Mouse (Mus musculus): ENCODE measurements around the gene Slc19a2. TPM values are rescaled to one million over a fixed set of nuclear protein-coding genes. Genes with fewer than 3 reads are reported as not detected.
A peak's percentile ranks its signal among the peaks of the same experiment; 100 is the strongest.

The Slc19a2 gene
- total and polyA plus RNA-seq, 2 experiments from 2014 or later, result 10.3 to 19.3 TPM

DNA sequence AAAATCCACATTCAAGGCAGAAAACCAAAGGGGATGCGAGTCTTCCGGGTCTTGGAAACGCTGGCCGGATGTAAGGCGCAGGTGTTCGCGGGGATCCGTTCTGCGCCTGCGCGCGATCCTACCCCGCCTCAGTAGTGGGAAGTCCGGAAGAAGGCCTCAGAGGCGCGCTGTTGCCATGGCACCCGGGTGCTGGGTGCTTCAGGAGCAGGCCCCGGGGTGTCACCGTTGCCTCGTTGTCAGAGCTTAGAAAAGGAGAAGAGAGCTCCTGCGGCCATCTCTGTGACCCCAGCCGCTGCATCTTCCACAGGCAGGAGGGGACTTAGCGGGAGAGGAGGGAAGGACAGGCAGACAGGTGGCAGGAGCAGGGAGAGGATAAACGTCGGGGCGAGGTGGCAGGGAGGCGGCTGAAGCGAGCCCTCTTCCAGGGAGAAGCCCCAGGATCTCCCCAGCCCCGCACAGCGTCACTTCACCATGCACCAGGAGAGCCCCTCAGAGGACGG is 26.7 kb downstream of the Slc19a2 start, which contains the start of gene Ccdc181:
Ccdc181 (plus strand) TSS at position 131 of the 500 bp plus-strand sequence.
- DNase-seq (ENCODE audit: low spot score) (peak; percentile 97), ATAC-seq (peak; percentile 99)
- H3K4me2 ChIP-seq (ENCODE audit: low read depth, low read length), result peak within 1 kb of the TSS; percentile 61
- WGBS, result under 1% methylated on average over 31 of the region's 31 CpGs
- H3K27ac ChIP-seq, result peak within 1 kb of the TSS; percentile 70; the same call in 1 of the 2 replicates
- H3K36me3 ChIP-seq (ENCODE audit: insufficient read depth, low read length), result no peaks in the 10 kb centered on the region; the same call in 1 of the 2 replicates
- H3K9ac ChIP-seq (replicated peaks; ENCODE audit: low read length), result peak within 1 kb of the TSS; percentile 58
- peak within 1 kb of the TSS; percentile 57 for H3K4me3 ChIP-seq (ENCODE audit: low read length)
- peak; percentile 23; the same call in 1 of the 2 replicates for TF ChIP-seq CTCF (IDR thresholded peaks at IDR 0.05; ENCODE audit: low read depth)
- no peaks in the 10 kb centered on the region for H3K4me1 ChIP-seq (ENCODE audit: insufficient read depth, low read length)
- no peaks in the 10 kb centered on the region for H3K27me3 ChIP-seq (ENCODE audit: insufficient read depth, low read length)
- H3K9me3 ChIP-seq (ENCODE audit: low read length), result no peaks in the 10 kb centered on the region

GRCm38 (mm10) chr1:164276552-164276951 is 27.7 kb downstream of the Slc19a2 start:
- Histone ChIP-seq H3K4me1 (ENCODE audit: insufficient read depth, low read length) (no peaks in the 10 kb centered on the region), H3K27me3 (ENCODE audit: insufficient read depth, low read length) (no peaks in the 10 kb centered on the region), H3K4me3 (ENCODE audit: low read length) (no peak overlapping the region), H3K4me2 (ENCODE audit: low read depth, low read length) (no peak overlapping the region), H3K9ac (replicated peaks; ENCODE audit: low read length) (no peak overlapping the region), H3K27ac (no peak overlapping the region), H3K9me3 (ENCODE audit: low read length) (no peaks in the 10 kb centered on the region), H3K36me3 (ENCODE audit: insufficient read depth, low read length) (no peaks in the 10 kb centered on the region; the same call in 1 of the 2 replicates)
- ATAC-seq (no peak), DNase-seq (ENCODE audit: low spot score) (no peak)
- no peak for TF ChIP-seq CTCF (IDR thresholded peaks at IDR 0.05; ENCODE audit: low read depth)
- 84% methylated on average over 3 of the region's 3 CpGs for WGBS

GRCm38 (mm10) chr1:164279332-164279731 is 30.5 kb downstream of the Slc19a2 start:
- no peak for DNase-seq (ENCODE audit: low spot score)
- Histone ChIP-seq H3K4me3 (ENCODE audit: low read length) (no peak overlapping the region), H3K9me3 (ENCODE audit: low read length) (no peaks in the 10 kb centered on the region), H3K36me3 (ENCODE audit: insufficient read depth, low read length) (peaks cover 11% of the 10 kb centered on the region; the same call in 1 of the 2 replicates), H3K4me1 (ENCODE audit: insufficient read depth, low read length) (no peaks in the 10 kb centered on the region), H3K9ac (replicated peaks; ENCODE audit: low read length) (no peak overlapping the region), H3K27me3 (ENCODE audit: insufficient read depth, low read length) (no peaks in the 10 kb centered on the region), H3K4me2 (ENCODE audit: low read depth, low read length) (no peak overlapping the region), H3K27ac (no peak overlapping the region)
- ATAC-seq, result no peak
- WGBS, result 77% methylated on average over 4 of the region's 4 CpGs
- TF ChIP-seq CTCF (IDR thresholded peaks at IDR 0.05; ENCODE audit: low read depth), result no peak

- TF ChIP-seq CTCF (IDR thresholded peaks at IDR 0.05; ENCODE audit: low read depth), result no peak
- H3K4me2 ChIP-seq (ENCODE audit: low read depth, low read length), result no peak overlapping the region
- no peak overlapping the region for H3K9ac ChIP-seq (replicated peaks; ENCODE audit: low read length)
- ATAC-seq (no peak), DNase-seq (ENCODE audit: low spot score) (no peak)
- no peak overlapping the region for H3K27ac ChIP-seq
- H3K4me3 ChIP-seq (ENCODE audit: low read length), result no peak overlapping the region
- H3K4me1 ChIP-seq (ENCODE audit: insufficient read depth, low read length), result no peaks in the 10 kb centered on the region
- 95% methylated on average over 3 of the region's 3 CpGs for WGBS
- no peaks in the 10 kb centered on the region for H3K9me3 ChIP-seq (ENCODE audit: low read length)
- no peaks in the 10 kb centered on the region for H3K27me3 ChIP-seq (ENCODE audit: insufficient read depth, low read length)
- H3K36me3 ChIP-seq (ENCODE audit: insufficient read depth, low read length), result peaks cover 12% of the 10 kb centered on the region; the same call in 1 of the 2 replicates
These were observed 35.2 kb downstream of the Slc19a2 start for GRCm38 (mm10) chr1:164284007-164284406.

GRCm38 (mm10) chr1:164287406-164287805 is 38.6 kb downstream of the Slc19a2 start:
- DNase-seq (ENCODE audit: low spot score), result peak; percentile 49

GRCm38 (mm10) chr1:164292040-164292439 is 43.2 kb downstream of the Slc19a2 start:
- H3K4me1 ChIP-seq (ENCODE audit: insufficient read depth, low read length), result no peaks in the 10 kb centered on the region
- H3K27me3 ChIP-seq (ENCODE audit: insufficient read depth, low read length), result no peaks in the 10 kb centered on the region
- H3K9me3 ChIP-seq (ENCODE audit: low read length), result no peaks in the 10 kb centered on the region
- H3K36me3 ChIP-seq (ENCODE audit: insufficient read depth, low read length), result peaks cover 24% of the 10 kb centered on the region
- DNase-seq (ENCODE audit: low spot score) (peak; percentile 16), ATAC-seq (no peak)
- no peak overlapping the region for H3K27ac ChIP-seq
- H3K4me2 ChIP-seq (ENCODE audit: low read depth, low read length), result no peak overlapping the region
- no peak overlapping the region for H3K4me3 ChIP-seq (ENCODE audit: low read length)
- WGBS, result 93% methylated on average over 5 of the region's 5 CpGs
- no peak overlapping the region for H3K9ac ChIP-seq (replicated peaks; ENCODE audit: low read length)
- TF ChIP-seq CTCF (IDR thresholded peaks at IDR 0.05; ENCODE audit: low read depth), result 0 out of 2 replicates have a peak, but pooled peaks have one; percentile 13

More at GRCm38 (mm10) chr1:164287406-164287805, 38.6 kb downstream of the Slc19a2 start:
- TF ChIP-seq CTCF (IDR thresholded peaks at IDR 0.05; ENCODE audit: low read depth), result no peak
- Histone ChIP-seq H3K27me3 (ENCODE audit: insufficient read depth, low read length) (no peaks in the 10 kb centered on the region), H3K36me3 (ENCODE audit: insufficient read depth, low read length) (peaks cover 23% of the 10 kb centered on the region; the same call in 1 of the 2 replicates), H3K4me2 (ENCODE audit: low read depth, low read length) (no peak overlapping the region), H3K9ac (replicated peaks; ENCODE audit: low read length) (no peak overlapping the region), H3K27ac (no peak overlapping the region), H3K4me1 (ENCODE audit: insufficient read depth, low read length) (no peaks in the 10 kb centered on the region), H3K9me3 (ENCODE audit: low read length) (no peaks in the 10 kb centered on the region), H3K4me3 (ENCODE audit: low read length) (no peak overlapping the region)
- WGBS, result 41% methylated on average over 15 of the region's 15 CpGs
- peak; percentile 87 for ATAC-seq

- Histone ChIP-seq H3K36me3 (ENCODE audit: insufficient read depth, low read length) (peaks cover 37% of the 10 kb centered on the region), H3K27me3 (ENCODE audit: insufficient read depth, low read length) (no peaks in the 10 kb centered on the region), H3K4me3 (ENCODE audit: low read length) (no peak overlapping the region), H3K9me3 (ENCODE audit: low read length) (no peaks in the 10 kb centered on the region), H3K9ac (replicated peaks; ENCODE audit: low read length) (no peak overlapping the region), H3K4me1 (ENCODE audit: insufficient read depth, low read length) (no peaks in the 10 kb centered on the region), H3K27ac (no peak overlapping the region), H3K4me2 (ENCODE audit: low read depth, low read length) (no peak overlapping the region)
- no peak for DNase-seq (ENCODE audit: low spot score)
- no peak for TF ChIP-seq CTCF (IDR thresholded peaks at IDR 0.05; ENCODE audit: low read depth)
- 94% methylated on average over 6 of the region's 6 CpGs for WGBS
- no peak for ATAC-seq
These were observed 45.2 kb downstream of the Slc19a2 start for GRCm38 (mm10) chr1:164294071-164294470.

Measured in hindbrain, postnatal 0 days (tissue).